Mouse (Mus musculus) heart, postnatal 0 days (tissue): ENCODE measurements at regions not wholly inside any gene's neighbourhood (a gene's known extent, or its start where the extent isn't known, plus 50 kb on each side); places are given as distances from the start of the nearest gene placed in this dataset.

Experiments used
- ATAC-seq: fragments of 200-750 bp; cut with Nextera tagmentation; 2 replicates; pipeline ENCODE4 v1.8.0; 2017; ENCODE audit warnings: low read depth, moderate number of reproducible peaks, moderate library complexity; ENCODE audit not compliant: insufficient read depth
- DNase-seq: peaks from one replicate; pipeline ENCODE4 v3.0.0-alpha.2; 2016; ENCODE audit warnings: low spot score
- H3K27ac ChIP-seq: fragments of 300-500 bp; sonication (generic); 2 replicates; pipeline ENCODE4 v1.5.1; 2014; ENCODE audit warnings: low read depth, mild to moderate bottlenecking
- H3K27me3 ChIP-seq: fragments of 300-500 bp; sonication (generic); 2 replicates; pipeline ENCODE4 v1.6.1; 2014; ENCODE audit warnings: low read length, mixed read lengths; ENCODE audit not compliant: control insufficient read depth, insufficient read depth
- H3K36me3 ChIP-seq: fragments of 300-500 bp; sonication (generic); replicated peaks from 2 replicates; pipeline ENCODE4 v1.6.1; 2014; ENCODE audit warnings: low read length, mixed read lengths; ENCODE audit not compliant: control insufficient read depth, insufficient read depth
- H3K4me1 ChIP-seq: fragments of 300-500 bp; sonication (generic); 2 replicates; pipeline ENCODE4 v1.6.1; 2014; ENCODE audit warnings: antibody characterized with exemption; ENCODE audit not compliant: control insufficient read depth, insufficient read depth
- H3K4me2 ChIP-seq: fragments of 300-500 bp; sonication (generic); 2 replicates; pipeline ENCODE4 v1.6.1; 2014; ENCODE audit warnings: low read depth, mild to moderate bottlenecking, low read length, moderate library complexity
- H3K4me3 ChIP-seq: fragments of 300-500 bp; sonication (generic); 2 replicates; pipeline ENCODE4 v1.5.1; 2014; ENCODE audit warnings: low read depth, low read length
- H3K9ac ChIP-seq: fragments of 300-500 bp; sonication (generic); replicated peaks from 2 replicates; pipeline ENCODE4 v1.6.1; 2014; ENCODE audit warnings: low read depth, low read length, mixed read lengths
- H3K9me3 ChIP-seq: fragments of 300-500 bp; sonication (generic); replicated peaks from 2 replicates; pipeline ENCODE4 v1.6.1; 2016; ENCODE audit warnings: low read length; ENCODE audit not compliant: control insufficient read depth
- CTCF ChIP-seq: IDR thresholded peaks from 2 replicates; pipeline ENCODE4 v1.5.1; 2016; ENCODE audit warnings: antibody characterized with exemption, control low read depth, low read depth
- EP300 ChIP-seq: IDR thresholded peaks from 2 replicates; pipeline ENCODE4 v1.6.1; 2016; ENCODE audit warnings: antibody characterized with exemption, low read depth
- WGBS: fragments of 180-500 bp; shearing (Covaris S2); extraction: QIAGEN DNeasy Blood & Tissue Kit; methylation state at CpG from one replicate; pipeline ENCODE4 v1.1.7; 2014; 5-methylcytosine and 5-hydroxymethylcytosine counted together

GRCm38 (mm10) chr11:79823631-79824310 lies 138.4 kb downstream of the Utp6 start:
- no peak overlapping the region for H3K27ac ChIP-seq
- H3K4me3 ChIP-seq = no peak overlapping the region
- no peak overlapping the region for H3K9ac ChIP-seq
- no peak overlapping the region for H3K4me2 ChIP-seq
- H3K27me3 ChIP-seq = no peaks in the 10 kb centered on the region
- WGBS = 29% methylated on average over 11 of the region's 11 CpGs
- H3K9me3 ChIP-seq = no peaks in the 10 kb centered on the region
- DNase-seq = peak; percentile 38
- peak; percentile 68; the same call in 1 of the 2 replicates for ATAC-seq
- no peaks in the 10 kb centered on the region for H3K36me3 ChIP-seq
- H3K4me1 ChIP-seq = no peaks in the 10 kb centered on the region
- TF ChIP-seq CTCF = no peak
- TF ChIP-seq EP300 = no peak

DNA sequence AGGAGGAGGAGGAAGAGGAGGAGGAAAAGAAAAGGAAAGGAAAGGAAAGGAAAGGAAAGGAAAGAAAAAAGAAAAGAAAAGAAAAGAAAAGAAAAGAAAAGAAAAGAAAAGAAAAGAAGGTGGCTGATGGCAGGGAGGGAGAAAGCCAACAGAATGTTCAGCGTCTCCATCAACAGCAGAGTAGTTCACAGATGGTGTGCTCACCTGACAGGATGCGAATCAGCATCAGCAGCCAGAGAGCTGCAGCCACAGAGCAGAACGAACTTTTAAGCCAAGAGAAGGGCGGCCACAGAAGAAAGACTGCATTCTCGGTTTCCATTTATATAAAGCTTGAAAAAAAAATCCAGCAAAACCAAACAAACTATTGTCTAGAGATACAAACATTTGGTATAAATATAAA lies 140.2 kb downstream of the Utp6 start:
- ATAC-seq (no peak), DNase-seq (no peak)
- Histone ChIP-seq H3K9me3 (no peaks in the 10 kb centered on the region), H3K27me3 (no peaks in the 10 kb centered on the region), H3K36me3 (no peaks in the 10 kb centered on the region), H3K4me3 (no peak overlapping the region), H3K4me2 (no peak overlapping the region), H3K4me1 (no peaks in the 10 kb centered on the region), H3K27ac (no peak overlapping the region), H3K9ac (no peak overlapping the region)
- WGBS = 86% methylated on average over 5 of the region's 5 CpGs
- TF ChIP-seq CTCF (no peak), EP300 (no peak)

DNA sequence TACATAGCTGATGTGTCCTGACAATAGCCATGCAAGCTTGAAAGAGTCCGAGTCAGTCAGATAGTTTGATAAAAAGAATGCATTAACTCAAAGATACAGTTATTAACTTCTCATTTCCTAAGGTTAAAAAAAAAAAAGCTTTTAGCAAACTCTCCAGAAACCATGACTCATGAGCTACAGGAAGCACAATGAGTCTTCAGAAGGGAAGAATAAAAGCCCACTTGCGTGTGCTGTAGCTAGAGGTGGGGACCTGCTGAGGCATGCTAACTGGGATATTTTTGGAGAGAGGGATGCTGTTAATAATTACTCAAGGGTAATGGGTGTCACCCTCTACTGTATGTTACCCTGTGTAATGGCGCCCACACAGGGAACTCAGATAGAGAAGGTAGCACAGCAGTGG lies 147.0 kb downstream of the Utp6 start:
- ATAC-seq (no peak), DNase-seq (no peak)
- no peak overlapping the region for H3K9ac ChIP-seq
- no peak overlapping the region for H3K4me2 ChIP-seq
- H3K27me3 ChIP-seq = no peaks in the 10 kb centered on the region
- peaks cover 10% of the 10 kb centered on the region; the same call in 1 of the 2 replicates for H3K9me3 ChIP-seq
- H3K36me3 ChIP-seq = no peaks in the 10 kb centered on the region
- H3K4me1 ChIP-seq = no peaks in the 10 kb centered on the region
- H3K27ac ChIP-seq = no peak overlapping the region
- WGBS = 82% methylated on average over 3 of the region's 3 CpGs
- no peak for TF ChIP-seq CTCF
- TF ChIP-seq EP300 = no peak
- H3K4me3 ChIP-seq = no peak overlapping the region

- no peak overlapping the region for H3K4me3 ChIP-seq
- 47% methylated on average over 17 of the region's 17 CpGs for WGBS
- no peak for DNase-seq
- no peaks in the 10 kb centered on the region for H3K36me3 ChIP-seq
- H3K27me3 ChIP-seq = no peaks in the 10 kb centered on the region
- no peak overlapping the region; the same call in 1 of the 2 replicates for H3K4me2 ChIP-seq
- H3K9ac ChIP-seq = no peak overlapping the region
- H3K27ac ChIP-seq = no peak overlapping the region
- ATAC-seq = no peak
- no peaks in the 10 kb centered on the region for H3K4me1 ChIP-seq
- no peak for TF ChIP-seq CTCF
- TF ChIP-seq EP300 = no peak
- H3K9me3 ChIP-seq = peaks cover 10% of the 10 kb centered on the region; the same call in 1 of the 2 replicates
Measured at GRCm38 (mm10) chr11:79806911-79807466, 155.2 kb downstream of the Utp6 start.

DNA sequence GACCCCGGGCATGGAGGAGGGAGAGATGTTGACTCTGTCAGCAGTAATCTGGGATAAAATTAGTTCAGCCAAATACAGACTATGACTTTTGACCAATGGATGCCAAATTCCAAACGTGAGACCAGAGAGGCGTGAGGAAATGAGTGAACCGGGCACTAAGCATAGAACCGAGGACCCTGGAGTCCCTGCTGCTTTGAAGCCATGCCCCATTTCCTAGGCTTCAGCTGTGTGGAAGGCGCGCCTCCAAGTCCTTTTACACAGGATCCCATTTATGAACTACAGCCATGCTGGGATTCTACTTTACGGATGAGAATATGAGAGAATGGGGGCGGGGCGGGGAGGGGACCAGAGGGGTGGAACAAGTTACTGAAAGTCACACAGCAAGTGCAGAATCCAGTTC lies 155.8 kb downstream of the Utp6 start:
- Histone ChIP-seq H3K27me3 (no peaks in the 10 kb centered on the region), H3K4me2 (no peak overlapping the region), H3K9ac (no peak overlapping the region), H3K36me3 (no peaks in the 10 kb centered on the region), H3K9me3 (peaks cover 10% of the 10 kb centered on the region; the same call in 1 of the 2 replicates), H3K27ac (no peak overlapping the region), H3K4me1 (no peaks in the 10 kb centered on the region), H3K4me3 (no peak overlapping the region)
- no peak for TF ChIP-seq EP300
- TF ChIP-seq CTCF = no peak
- DNase-seq (no peak), ATAC-seq (no peak)
- WGBS = 61% methylated on average over 10 of the region's 10 CpGs
